Mouse (Mus musculus) spleen, postnatal 14 days (tissue): Measurements from ENCODE around the gene Tbrg4.
A peak's percentile ranks its signal among the peaks of the same experiment; 100 is the strongest.
"Not testable (repeated sequence)": the region's sequence is repeated elsewhere in the genome, so short reads cannot be mapped to it uniquely, and the experiment has no call there.

Experiments used
- DNase-seq, 2 experiments: peaks; one replicate each; pipeline ENCODE4 v3.0.0; 2021 to 2022; ENCODE audit warnings: low spot score in 2 of 2

The Tbrg4 gene

DNA sequence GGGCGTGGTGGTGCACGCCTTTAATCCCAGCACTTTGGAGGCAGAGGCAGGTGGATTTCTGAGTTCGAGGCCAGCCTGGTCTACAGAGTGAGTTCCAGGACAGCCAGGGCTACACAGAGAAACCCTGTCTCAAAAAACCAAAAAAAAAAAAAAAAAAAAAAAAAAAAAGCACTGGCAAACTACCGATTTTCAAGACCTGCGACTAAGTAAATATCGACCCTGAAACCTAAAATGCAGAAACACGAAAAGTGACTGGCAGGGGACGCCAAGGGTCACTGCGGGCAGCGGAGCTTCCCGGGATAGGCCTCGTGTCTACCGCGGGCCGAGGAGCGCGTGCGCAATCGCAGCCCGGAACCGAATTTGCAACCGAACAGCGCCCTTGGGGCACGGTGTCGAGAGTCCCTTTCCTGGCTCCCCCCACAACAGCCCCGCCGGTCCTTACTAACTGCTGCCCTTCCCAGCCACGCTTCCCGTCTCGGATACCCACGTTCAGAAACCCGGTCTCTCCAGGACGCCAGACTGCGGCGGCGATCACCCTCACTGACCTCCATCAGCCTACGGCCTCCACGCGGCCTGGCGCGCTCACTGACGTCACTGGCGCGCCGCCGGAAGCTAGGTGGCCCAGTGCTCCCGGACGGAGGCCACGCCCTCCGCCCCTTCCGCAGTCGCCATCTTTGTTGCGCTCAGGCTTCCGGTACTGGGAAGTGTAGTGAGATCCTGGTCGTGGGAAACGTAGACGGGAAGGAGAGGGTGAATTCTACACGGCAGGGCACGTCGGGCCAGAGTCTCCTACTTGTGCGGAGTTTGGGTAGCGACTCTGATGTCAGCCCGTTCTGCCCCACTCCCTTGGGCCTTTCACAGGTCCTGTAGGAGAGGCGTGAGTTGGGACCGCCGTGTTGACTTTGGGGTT, at the start of gene Tbrg4:
Gene Tbrg4 (minus strand): TSS at position 590 of the 910 bp plus-strand sequence.
- DNase-seq = peak; percentile 82 to 85

DNA sequence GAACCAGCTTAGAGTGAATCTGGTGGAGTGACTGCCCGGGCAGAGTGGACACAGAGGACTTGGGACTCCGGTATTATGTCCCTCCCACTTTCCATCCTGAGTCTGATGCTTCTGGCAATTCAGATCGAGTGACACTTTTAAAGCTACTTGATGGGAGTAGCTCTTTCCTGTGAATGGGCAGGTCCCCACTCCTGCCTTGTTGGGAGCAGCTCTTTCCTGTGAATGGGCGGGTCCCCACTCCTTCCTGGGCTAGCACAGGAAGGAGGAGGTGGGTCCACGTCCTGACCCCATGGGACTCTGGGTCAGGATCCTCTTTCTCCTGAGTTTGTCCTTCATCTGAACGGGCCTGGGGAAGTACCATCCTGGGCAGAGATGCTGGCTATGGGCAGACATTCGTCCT, 49.5 kb upstream of the Tbrg4 start:
- no peak for DNase-seq

- no peak for DNase-seq
These were observed 48.8 kb upstream of the Tbrg4 start for GRCm38 (mm10) chr11:6674701-6675100.

GRCm38 (mm10) chr11:6670826-6671225, 45.0 kb upstream of the Tbrg4 start:
- DNase-seq = no peak

- DNase-seq = no peak
These were observed 44.2 kb upstream of the Tbrg4 start for GRCm38 (mm10) chr11:6670044-6670443.

DNA sequence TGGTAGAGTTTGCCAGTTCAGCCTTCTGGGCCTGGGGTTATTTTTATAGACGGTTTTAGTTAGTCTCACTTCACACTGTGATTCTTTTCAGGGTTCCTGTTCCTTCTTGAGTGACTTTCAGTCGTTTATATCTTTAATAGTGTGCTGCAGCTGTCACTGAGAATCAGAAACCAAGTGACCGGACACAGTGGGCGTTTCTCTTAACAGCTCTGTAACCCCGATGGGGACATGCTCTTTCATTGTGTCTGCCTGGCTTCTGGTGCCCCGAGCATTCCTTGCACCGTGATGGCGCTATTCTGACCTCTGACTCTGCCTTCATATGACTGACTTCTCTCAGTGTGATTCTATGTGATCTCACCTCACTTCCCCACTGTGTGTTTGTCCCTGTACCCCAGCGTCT, 43.2 kb upstream of the Tbrg4 start:
- no peak for DNase-seq

- DNase-seq = no peak
These were observed 40.8 kb upstream of the Tbrg4 start for GRCm38 (mm10) chr11:6666634-6667033.

GRCm38 (mm10) chr11:6661206-6661605, 35.3 kb upstream of the Tbrg4 start:
- DNase-seq = no peak

- no peak for DNase-seq
These were observed 32.4 kb upstream of the Tbrg4 start, which contains the start of gene Ramp3 for GRCm38 (mm10) chr11:6658271-6658670. Gene Ramp3, plus strand, starts transcription at chr11:6658521.

- DNase-seq = peak; percentile 31 to 73
These were observed 29.0 kb upstream of the Tbrg4 start for GRCm38 (mm10) chr11:6654903-6655302.

- DNase-seq = not testable (repeated sequence)
These were observed 27.1 kb upstream of the Tbrg4 start for GRCm38 (mm10) chr11:6652978-6653377.

DNA sequence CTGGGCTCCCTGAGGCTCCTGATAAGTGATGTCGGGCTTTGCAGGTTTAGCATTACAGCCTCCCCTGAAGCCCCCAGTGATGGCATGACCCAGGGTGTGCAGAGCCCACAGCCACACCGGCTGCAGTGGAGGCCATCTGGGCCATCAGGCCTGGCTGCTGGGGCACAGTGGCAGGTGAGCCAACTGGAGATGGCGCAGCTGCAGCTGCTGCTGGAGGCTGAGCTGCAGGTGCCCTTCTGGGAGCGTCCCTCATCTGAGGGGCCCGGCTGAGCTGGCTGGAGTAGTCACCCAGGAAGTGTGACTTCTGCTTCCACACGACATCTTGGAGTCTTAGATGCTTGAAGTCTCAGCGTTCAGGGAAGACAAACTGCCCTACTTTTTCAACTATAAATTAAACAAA, 24.7 kb upstream of the Tbrg4 start:
- DNase-seq = no peak

- DNase-seq = no peak
These were observed 22.2 kb upstream of the Tbrg4 start for GRCm38 (mm10) chr11:6647831-6648724.

DNA sequence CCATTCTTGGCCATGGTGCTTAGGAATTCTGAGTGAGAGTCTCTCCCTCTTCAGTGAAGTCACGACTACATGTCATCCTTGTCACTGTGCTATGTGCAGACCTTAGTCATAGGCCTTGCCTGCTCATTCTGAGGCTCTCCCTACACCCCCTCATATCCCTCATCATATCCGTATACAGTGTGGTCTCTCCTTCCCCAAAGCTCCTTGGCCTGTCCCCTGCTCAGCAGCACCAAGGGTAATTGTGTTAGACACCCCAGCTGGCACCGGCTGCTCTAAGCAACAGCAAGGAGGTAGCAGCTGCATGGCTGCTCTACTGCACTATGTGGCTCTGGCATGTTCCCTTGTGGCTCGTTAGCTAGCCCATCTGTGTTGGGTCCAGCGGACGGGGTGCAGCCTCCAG, 18.7 kb upstream of the Tbrg4 start:
- DNase-seq = no peak

DNA sequence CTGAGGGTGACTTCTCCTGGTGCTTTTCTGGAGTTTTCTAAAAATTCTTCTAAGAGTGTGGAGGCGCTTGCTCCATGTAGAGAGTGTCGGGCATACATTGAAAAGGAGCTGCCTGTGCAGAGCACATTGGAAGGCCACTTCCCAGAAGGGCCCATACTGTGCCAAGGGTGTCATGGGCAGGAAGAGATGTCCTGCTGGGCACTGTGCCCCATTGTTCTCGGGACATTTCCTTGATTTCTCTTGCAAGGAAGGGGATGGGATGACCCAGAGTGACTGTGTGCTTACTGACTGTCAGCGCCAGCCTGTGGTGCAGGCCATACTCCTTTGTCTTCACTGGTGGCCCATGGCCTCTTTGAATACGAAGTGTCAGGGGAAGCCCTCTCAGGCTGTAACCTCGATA, 13.2 kb upstream of the Tbrg4 start:
- no peak for DNase-seq

DNA sequence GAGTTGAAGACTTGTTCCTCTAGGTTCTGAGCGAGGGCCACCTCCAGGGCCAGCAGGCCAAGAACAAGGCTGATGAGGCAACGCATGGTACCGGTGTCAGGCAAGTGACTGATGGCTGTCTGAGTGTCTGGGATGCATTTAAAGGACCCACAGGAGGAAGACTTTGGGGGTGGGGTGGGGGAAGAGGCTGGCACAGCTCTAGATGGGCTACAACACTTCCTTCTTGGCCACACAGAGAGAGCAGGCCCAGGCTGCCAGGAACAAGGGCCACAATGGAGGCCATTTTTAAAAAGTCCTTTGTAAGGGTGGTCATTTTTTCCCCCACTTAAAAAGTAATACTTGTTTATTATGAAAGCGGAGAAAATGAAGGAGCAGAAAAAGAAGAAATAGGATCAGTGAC, 12.7 kb upstream of the Tbrg4 start, which contains the start of gene Wap:
Gene Wap (minus strand): TSS at position 101 of the 400 bp plus-strand sequence.
- DNase-seq = no peak

GRCm38 (mm10) chr11:6636150-6636549, 10.3 kb upstream of the Tbrg4 start:
- peak in 1 of 2 experiments; percentile 16 for DNase-seq

GRCm38 (mm10) chr11:6629655-6630054, 3.8 kb upstream of the Tbrg4 start:
- peak in 1 of 2 experiments; percentile 42 for DNase-seq

DNA sequence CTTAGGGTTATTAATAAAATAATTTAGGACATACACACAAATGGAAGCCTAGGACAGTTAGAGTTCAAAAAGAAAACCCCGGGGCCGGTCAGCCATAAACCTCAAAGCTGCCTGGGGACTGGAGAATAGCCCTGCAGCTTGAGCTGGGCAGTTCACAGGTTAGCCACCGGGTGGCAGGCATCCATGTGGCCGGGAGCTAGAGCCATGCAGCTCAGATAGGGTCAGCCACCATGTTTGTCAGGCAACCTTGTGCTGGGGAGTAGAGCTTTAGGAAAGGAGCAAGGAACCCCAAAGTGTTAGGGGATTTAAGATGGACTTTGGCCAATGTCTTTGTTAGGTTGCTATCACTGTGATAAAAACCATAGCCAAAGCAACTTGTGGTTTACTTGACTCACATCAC, 2.7 kb upstream of the Tbrg4 start:
- DNase-seq = peak; percentile 45 to 68

DNA sequence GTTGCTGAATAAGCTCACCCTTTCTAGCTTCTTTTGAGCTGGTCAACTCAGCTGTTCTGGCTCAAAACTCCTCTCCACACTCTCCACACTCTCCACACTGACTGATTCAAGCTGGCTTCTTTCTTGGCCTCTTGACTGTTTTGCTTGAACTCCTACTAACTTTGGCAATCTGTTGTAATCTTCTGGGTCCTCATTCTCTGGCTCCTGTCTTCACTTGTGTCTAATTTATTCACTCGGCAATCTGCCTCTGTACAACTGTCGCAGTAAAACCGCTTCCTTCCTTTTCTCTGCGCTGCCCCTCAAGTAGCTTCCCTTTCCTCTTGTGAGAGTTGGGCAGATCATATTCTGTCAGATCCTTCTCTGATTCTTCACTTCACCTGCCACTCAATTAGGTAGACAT, 1.9 kb upstream of the Tbrg4 start:
- DNase-seq = no peak

DNA sequence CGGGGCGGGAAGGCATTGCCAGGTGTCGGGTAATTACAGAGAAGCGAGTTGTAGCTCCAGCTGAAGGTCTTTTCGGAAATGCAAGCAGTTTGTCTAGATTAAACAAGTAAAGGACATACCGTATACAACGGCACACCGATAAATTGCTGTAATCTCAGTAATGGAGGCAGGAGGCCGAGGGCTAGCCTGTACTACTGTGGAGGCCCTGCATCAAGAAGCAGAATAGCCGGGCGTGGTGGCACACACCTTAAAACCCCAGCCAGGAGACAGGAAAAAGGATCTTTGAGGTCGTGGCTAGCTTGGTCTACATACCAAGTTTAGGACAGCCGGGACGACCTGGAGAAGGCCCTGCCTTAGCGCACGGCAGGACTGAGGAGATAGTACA, 513 bp upstream of the Tbrg4 start:
- DNase-seq = no peak

- DNase-seq = no peak
These were observed 1.1 kb downstream of the Tbrg4 start for GRCm38 (mm10) chr11:6624619-6625382.
